Mouse (Mus musculus): ENCODE measurements around the gene Hist1h2bl. TPM values are rescaled to one million over a fixed set of nuclear protein-coding genes. Genes with fewer than 3 reads are reported as not detected.
"Not testable (repeated sequence)": the region's sequence is repeated elsewhere in the genome, so short reads cannot be mapped to it uniquely, and the experiment has no call there.

The Hist1h2bl gene
- polyA plus RNA-seq, 1 experiment from 2014 or later: 2.1 TPM

- Histone ChIP-seq H3K9ac (ENCODE audit: low read depth, low read length) (peak overlapping the region; percentile 77), H3K4me2 (replicated peaks; ENCODE audit: low read depth, low read length) (peak overlapping the region; percentile 87), H3K27ac (ENCODE audit: low read depth, low read length) (peak overlapping the region; percentile 93), H3K4me3 (ENCODE audit: low read depth, low read length) (peak overlapping the region; percentile 47)
- H3K4me1 ChIP-seq (replicated peaks; ENCODE audit: control insufficient read depth, insufficient read depth, low read length); H3K27me3 ChIP-seq (ENCODE audit: control insufficient read depth, insufficient read depth, low read length); H3K36me3 ChIP-seq (ENCODE audit: control insufficient read depth, insufficient read depth, low read length); H3K9me3 ChIP-seq (ENCODE audit: control insufficient read depth, low read length): not testable (repeated sequence)
- DNase-seq (ENCODE audit: low spot score): peak; percentile 69
- 1% methylated on average over 9 of the region's 38 CpGs for WGBS
- peak; percentile 31 for ATAC-seq (ENCODE audit: low FRiP score)
These were observed 823 bp upstream of the Hist1h2bl start for GRCm38 (mm10) chr13:21716540-21717391.

GRCm38 (mm10) chr13:21715131-21715863 is 646 bp downstream of the Hist1h2bl start:
- no peaks in the 10 kb centered on the region for H3K27me3 ChIP-seq (ENCODE audit: control insufficient read depth, insufficient read depth, low read length)
- ATAC-seq (ENCODE audit: low FRiP score): no peak
- DNase-seq (ENCODE audit: low spot score): peak; percentile 62
- H3K9me3 ChIP-seq (ENCODE audit: control insufficient read depth, low read length): no peaks in the 10 kb centered on the region
- WGBS: 2% methylated on average over 19 of the region's 22 CpGs
- peaks cover 2% of the 10 kb centered on the region; the same call in 1 of the 2 replicates for H3K4me1 ChIP-seq (replicated peaks; ENCODE audit: control insufficient read depth, insufficient read depth, low read length)
- peak overlapping the region; percentile 69 for H3K4me2 ChIP-seq (replicated peaks; ENCODE audit: low read depth, low read length)
- peak overlapping the region; percentile 93 for H3K27ac ChIP-seq (ENCODE audit: low read depth, low read length)
- peak overlapping the region; percentile 71 for H3K9ac ChIP-seq (ENCODE audit: low read depth, low read length)
- H3K36me3 ChIP-seq (ENCODE audit: control insufficient read depth, insufficient read depth, low read length): no peaks in the 10 kb centered on the region
- peak overlapping the region; percentile 47 for H3K4me3 ChIP-seq (ENCODE audit: low read depth, low read length)

- whole genome bisulfite sequencing: 1% methylated on average over 7 of the region's 7 CpGs
- Histone ChIP-seq H3K9me3 (ENCODE audit: control insufficient read depth, low read length) (no peaks in the 10 kb centered on the region), H3K27me3 (ENCODE audit: control insufficient read depth, insufficient read depth, low read length) (no peaks in the 10 kb centered on the region), H3K9ac (ENCODE audit: low read depth, low read length) (peak overlapping the region; percentile 71; the same call in 1 of the 2 replicates), H3K4me3 (ENCODE audit: low read depth, low read length) (peak overlapping the region; percentile 47), H3K4me1 (replicated peaks; ENCODE audit: control insufficient read depth, insufficient read depth, low read length) (peaks cover 2% of the 10 kb centered on the region; the same call in 1 of the 2 replicates), H3K4me2 (replicated peaks; ENCODE audit: low read depth, low read length) (peak overlapping the region; percentile 69), H3K27ac (ENCODE audit: low read depth, low read length) (peak overlapping the region; percentile 93), H3K36me3 (ENCODE audit: control insufficient read depth, insufficient read depth, low read length) (no peaks in the 10 kb centered on the region)
- ATAC-seq (ENCODE audit: low FRiP score): no peak
- DNase-seq (ENCODE audit: low spot score): peak; percentile 75
These were observed 1.2 kb downstream of the Hist1h2bl start for GRCm38 (mm10) chr13:21714725-21715124.

DNA sequence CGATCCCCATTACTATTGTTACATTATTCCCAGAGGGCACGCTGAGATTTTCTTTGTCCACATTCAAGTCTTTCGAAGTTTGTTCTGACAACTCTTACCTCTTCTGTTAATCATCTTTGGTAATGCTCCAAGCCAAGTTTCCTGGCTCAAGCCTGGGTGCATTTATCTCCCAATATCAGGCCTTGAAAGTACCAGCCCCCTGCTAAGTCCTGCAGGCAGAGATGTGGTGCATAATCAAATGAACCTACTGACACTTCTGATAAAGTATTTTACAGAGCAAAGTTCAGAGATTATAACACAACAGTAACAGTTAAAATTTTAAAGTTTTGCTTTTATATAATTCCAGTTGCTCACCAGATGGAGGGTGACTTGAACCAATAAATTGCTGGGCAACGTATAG is 4.2 kb downstream of the Hist1h2bl start:
- Histone ChIP-seq H3K9me3 (ENCODE audit: control insufficient read depth, low read length) (no peaks in the 10 kb centered on the region), H3K27ac (ENCODE audit: low read depth, low read length) (no peak overlapping the region), H3K9ac (ENCODE audit: low read depth, low read length) (no peak overlapping the region), H3K27me3 (ENCODE audit: control insufficient read depth, insufficient read depth, low read length) (no peaks in the 10 kb centered on the region), H3K36me3 (ENCODE audit: control insufficient read depth, insufficient read depth, low read length) (no peaks in the 10 kb centered on the region), H3K4me2 (replicated peaks; ENCODE audit: low read depth, low read length) (peak overlapping the region; percentile 30), H3K4me3 (ENCODE audit: low read depth, low read length) (peak overlapping the region; percentile 37), H3K4me1 (replicated peaks; ENCODE audit: control insufficient read depth, insufficient read depth, low read length) (no peaks in the 10 kb centered on the region; the same call in 1 of the 2 replicates)
- WGBS: 31% methylated on average over 4 of the region's 4 CpGs
- ATAC-seq (ENCODE audit: low FRiP score) (no peak), DNase-seq (ENCODE audit: low spot score) (no peak)

DNA sequence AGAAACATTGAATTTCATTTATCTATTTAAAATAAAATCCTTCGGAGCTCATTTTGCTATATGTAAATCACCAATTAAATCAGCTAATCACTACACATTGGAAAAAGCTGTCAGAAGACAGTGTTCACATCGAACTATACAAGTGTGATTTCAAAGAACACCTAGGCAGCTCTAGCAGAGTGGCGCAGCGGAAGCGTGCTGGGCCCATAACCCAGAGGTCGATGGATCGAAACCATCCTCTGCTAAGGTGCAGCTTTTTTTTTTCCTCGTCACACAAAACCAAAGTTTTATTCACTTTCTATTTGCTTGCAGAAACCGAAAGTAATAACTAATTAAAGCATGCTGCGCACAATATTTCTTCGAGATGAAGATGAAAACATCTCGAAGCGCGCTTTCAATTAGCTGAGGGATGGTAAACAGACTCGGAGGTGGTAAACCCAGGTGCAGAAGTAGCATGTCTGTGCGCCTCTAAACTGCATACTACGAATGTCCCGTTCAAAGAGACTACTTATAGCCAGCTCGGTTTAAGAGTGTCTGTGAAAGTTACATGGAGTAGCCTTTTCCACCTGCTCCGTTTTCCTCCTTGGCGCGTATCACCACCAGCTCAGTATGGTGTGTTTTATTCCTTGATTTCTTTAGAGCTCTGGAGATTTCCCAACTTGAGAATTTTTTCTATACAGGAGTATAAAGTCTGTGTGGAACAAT is 5.0 kb downstream of the Hist1h2bl start:
- Histone ChIP-seq H3K4me2 (replicated peaks; ENCODE audit: low read depth, low read length) (peak overlapping the region; percentile 30), H3K27me3 (ENCODE audit: control insufficient read depth, insufficient read depth, low read length) (no peaks in the 10 kb centered on the region), H3K9me3 (ENCODE audit: control insufficient read depth, low read length) (no peaks in the 10 kb centered on the region), H3K4me3 (ENCODE audit: low read depth, low read length) (peak overlapping the region; percentile 37), H3K36me3 (ENCODE audit: control insufficient read depth, insufficient read depth, low read length) (no peaks in the 10 kb centered on the region), H3K27ac (ENCODE audit: low read depth, low read length) (no peak overlapping the region), H3K4me1 (replicated peaks; ENCODE audit: control insufficient read depth, insufficient read depth, low read length) (no peaks in the 10 kb centered on the region; the same call in 1 of the 2 replicates), H3K9ac (ENCODE audit: low read depth, low read length) (peak overlapping the region; percentile 5; the same call in 1 of the 2 replicates)
- DNase-seq (ENCODE audit: low spot score) (peak; percentile 85), ATAC-seq (ENCODE audit: low FRiP score) (peak; percentile 83)
- 1% methylated on average over 22 of the region's 22 CpGs for WGBS

DNA sequence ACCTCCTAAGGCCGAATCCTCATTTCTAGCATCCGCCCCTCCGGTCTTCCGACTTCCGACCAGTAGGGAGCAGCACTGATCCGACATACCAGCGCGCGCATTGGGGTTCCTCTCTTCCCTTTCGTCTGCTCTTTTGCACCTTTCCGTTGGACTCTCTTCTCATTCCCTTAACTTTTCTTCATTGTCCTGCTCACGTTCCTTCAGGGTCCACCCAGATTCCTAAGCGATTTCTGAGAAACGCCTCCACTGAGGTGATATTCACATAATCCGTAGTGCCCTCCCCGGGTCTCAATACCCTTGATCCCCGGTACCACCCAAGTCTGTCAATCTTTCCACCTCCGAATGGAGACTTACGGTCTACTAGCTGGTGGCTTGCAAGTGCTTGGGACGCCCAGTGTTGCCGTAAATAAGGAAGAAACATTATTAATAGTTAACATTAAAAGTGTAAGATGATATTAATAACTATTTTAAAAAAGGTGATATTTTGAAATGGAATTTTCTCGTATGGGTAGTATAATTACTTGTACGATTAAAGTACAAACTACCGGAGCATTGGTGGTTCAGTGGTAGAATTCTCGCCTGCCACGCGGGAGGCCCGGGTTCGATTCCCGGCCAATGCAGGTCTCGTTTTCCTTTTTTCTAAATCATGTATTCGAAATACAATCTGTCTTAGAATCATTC is 5.8 kb downstream of the Hist1h2bl start:
- Histone ChIP-seq H3K27ac (ENCODE audit: low read depth, low read length) (no peak overlapping the region), H3K27me3 (ENCODE audit: control insufficient read depth, insufficient read depth, low read length) (no peaks in the 10 kb centered on the region), H3K36me3 (ENCODE audit: control insufficient read depth, insufficient read depth, low read length) (no peaks in the 10 kb centered on the region), H3K4me3 (ENCODE audit: low read depth, low read length) (peak overlapping the region; percentile 43), H3K4me1 (replicated peaks; ENCODE audit: control insufficient read depth, insufficient read depth, low read length) (no peaks in the 10 kb centered on the region; the same call in 1 of the 2 replicates), H3K9ac (ENCODE audit: low read depth, low read length) (peak overlapping the region; percentile 48), H3K4me2 (replicated peaks; ENCODE audit: low read depth, low read length) (peak overlapping the region; percentile 22), H3K9me3 (ENCODE audit: control insufficient read depth, low read length) (no peaks in the 10 kb centered on the region)
- WGBS: under 1% methylated on average over 32 of the region's 32 CpGs
- DNase-seq (ENCODE audit: low spot score) (peak; percentile 92), ATAC-seq (ENCODE audit: low FRiP score) (peak; percentile 87)

- H3K27me3 ChIP-seq (ENCODE audit: control insufficient read depth, insufficient read depth, low read length): no peaks in the 10 kb centered on the region
- H3K9me3 ChIP-seq (ENCODE audit: control insufficient read depth, low read length): no peaks in the 10 kb centered on the region
- no peak overlapping the region for H3K4me3 ChIP-seq (ENCODE audit: low read depth, low read length)
- H3K36me3 ChIP-seq (ENCODE audit: control insufficient read depth, insufficient read depth, low read length): no peaks in the 10 kb centered on the region
- H3K4me1 ChIP-seq (replicated peaks; ENCODE audit: control insufficient read depth, insufficient read depth, low read length): no peaks in the 10 kb centered on the region
- ATAC-seq (ENCODE audit: low FRiP score) (no peak), DNase-seq (ENCODE audit: low spot score) (no peak)
- WGBS: 80% methylated on average over 4 of the region's 4 CpGs
- no peak overlapping the region for H3K4me2 ChIP-seq (replicated peaks; ENCODE audit: low read depth, low read length)
- H3K27ac ChIP-seq (ENCODE audit: low read depth, low read length): no peak overlapping the region
- no peak overlapping the region for H3K9ac ChIP-seq (ENCODE audit: low read depth, low read length)
These were observed 9.3 kb downstream of the Hist1h2bl start for GRCm38 (mm10) chr13:21706669-21707068.

- no peaks in the 10 kb centered on the region for H3K27me3 ChIP-seq (ENCODE audit: control insufficient read depth, insufficient read depth, low read length)
- no peak within 1 kb of the TSS for H3K9ac ChIP-seq (ENCODE audit: low read depth, low read length)
- H3K4me3 ChIP-seq (ENCODE audit: low read depth, low read length): no peak within 1 kb of the TSS
- H3K36me3 ChIP-seq (ENCODE audit: control insufficient read depth, insufficient read depth, low read length): no peaks in the 10 kb centered on the region
- H3K27ac ChIP-seq (ENCODE audit: low read depth, low read length): no peak within 1 kb of the TSS
- no peaks in the 10 kb centered on the region for H3K9me3 ChIP-seq (ENCODE audit: control insufficient read depth, low read length)
- H3K4me2 ChIP-seq (replicated peaks; ENCODE audit: low read depth, low read length): no peak within 1 kb of the TSS
- DNase-seq (ENCODE audit: low spot score): no peak
- ATAC-seq (ENCODE audit: low FRiP score): no peak
- H3K4me1 ChIP-seq (replicated peaks; ENCODE audit: control insufficient read depth, insufficient read depth, low read length): no peaks in the 10 kb centered on the region
These were observed 18.1 kb downstream of the Hist1h2bl start, which contains the start of gene Olfr1359 for GRCm38 (mm10) chr13:21697811-21698210. Gene Olfr1359, plus strand, starts transcription at chr13:21698111.
